Mouse (Mus musculus) brown adipose tissue, adult 24 weeks (tissue): ENCODE results near the gene Cbll1. TPM values are rescaled to one million over a fixed set of nuclear protein-coding genes. Genes with fewer than 3 reads are reported as not detected.
"Not testable (repeated sequence)": the region's sequence is repeated elsewhere in the genome, so short reads cannot be mapped to it uniquely, and the experiment has no call there.

Experiments used
- H3K27ac ChIP-seq: fragments of 200-500 bp; replicated peaks from 2 replicates; pipeline ENCODE4 v1.5.1; 2012; ENCODE audit warnings: low read depth, mild to moderate bottlenecking, low read length
- H3K4me1 ChIP-seq: fragments of 200-500 bp; 2 replicates; pipeline ENCODE4 v1.6.1; 2012; ENCODE audit warnings: low read length, mixed read lengths; ENCODE audit not compliant: control insufficient read depth, insufficient read depth, insufficient read length
- H3K4me3 ChIP-seq: fragments of 200-500 bp; 2 replicates; pipeline ENCODE4 v1.5.1; 2012; ENCODE audit warnings: low read depth, mild to moderate bottlenecking, low read length, moderate library complexity; ENCODE audit not compliant: insufficient read depth
- polyA plus RNA-seq: library from polyadenylated mRNA; stranded (reverse); fragments of >200 nt; gene quantifications from 2 replicates; pipeline ENCODE4 v1.2.4, GENCODE M21; 2012; ENCODE audit not compliant: missing spikeins, insufficient read depth, insufficient read length

The Cbll1 gene
- polyA plus RNA-seq, 1 experiment, result 5.6 TPM

GRCm38 (mm10) chr12:31512634-31513411 is 13.4 kb upstream of the Cbll1 start:
- Histone ChIP-seq H3K4me1 (no peaks in the 10 kb centered on the region), H3K27ac (no peak overlapping the region), H3K4me3 (no peak overlapping the region)

DNA sequence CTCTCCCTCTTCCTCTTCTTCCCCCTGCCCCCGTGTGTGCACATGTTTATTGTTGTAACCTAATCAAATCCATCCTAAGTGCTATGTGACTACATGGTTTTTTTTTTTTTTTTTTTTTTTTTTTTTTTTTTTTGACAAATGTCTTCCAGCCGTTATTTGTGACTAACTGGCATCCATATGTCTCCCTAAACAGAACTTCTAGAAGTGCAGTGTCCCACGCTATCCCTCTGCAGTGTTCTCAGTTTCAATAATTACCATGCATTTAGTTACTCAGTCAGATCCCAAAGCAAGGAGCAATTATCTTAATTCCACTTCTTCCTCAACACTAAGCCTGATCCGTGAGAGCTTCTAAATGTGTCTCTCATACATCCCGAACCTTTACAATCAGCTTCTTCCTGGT is 11.8 kb upstream of the Cbll1 start:
- Histone ChIP-seq H3K27ac (no peak overlapping the region), H3K4me1 (no peaks in the 10 kb centered on the region), H3K4me3 (no peak overlapping the region)

- no peak overlapping the region for H3K27ac ChIP-seq
- no peaks in the 10 kb centered on the region for H3K4me1 ChIP-seq
- H3K4me3 ChIP-seq, result no peak overlapping the region
These were observed 9.1 kb upstream of the Cbll1 start for GRCm38 (mm10) chr12:31508496-31508895.

- Histone ChIP-seq H3K27ac (no peak overlapping the region), H3K4me1 (no peaks in the 10 kb centered on the region), H3K4me3 (no peak overlapping the region)
These were observed 8.4 kb upstream of the Cbll1 start for GRCm38 (mm10) chr12:31507718-31508364.

- no peak overlapping the region for H3K27ac ChIP-seq
- no peaks in the 10 kb centered on the region for H3K4me1 ChIP-seq
- H3K4me3 ChIP-seq, result no peak overlapping the region
These were observed 3.8 kb upstream of the Cbll1 start for GRCm38 (mm10) chr12:31503211-31503610.

- H3K4me3 ChIP-seq, result no peak overlapping the region
- H3K4me1 ChIP-seq, result peaks cover 2% of the 10 kb centered on the region
- H3K27ac ChIP-seq, result no peak overlapping the region
These were observed 1.9 kb upstream of the Cbll1 start for GRCm38 (mm10) chr12:31501266-31501665.

GRCm38 (mm10) chr12:31500196-31500595 is 780 bp upstream of the Cbll1 start:
- Histone ChIP-seq H3K4me3 (peak overlapping the region; percentile 92), H3K4me1 (peaks cover 2% of the 10 kb centered on the region), H3K27ac (peak overlapping the region; percentile 64)

GRCm38 (mm10) chr12:31498936-31499313 is 491 bp downstream of the Cbll1 start:
- Histone ChIP-seq H3K4me1 (peaks cover 2% of the 10 kb centered on the region), H3K4me3 (peak overlapping the region; percentile 92), H3K27ac (peak overlapping the region; percentile 61; the same call in 1 of the 2 replicates)

GRCm38 (mm10) chr12:31486431-31486830 is 13.0 kb downstream of the Cbll1 start:
- H3K27ac ChIP-seq, result no peak overlapping the region
- H3K4me3 ChIP-seq, result no peak overlapping the region
- H3K4me1 ChIP-seq, result no peaks in the 10 kb centered on the region

DNA sequence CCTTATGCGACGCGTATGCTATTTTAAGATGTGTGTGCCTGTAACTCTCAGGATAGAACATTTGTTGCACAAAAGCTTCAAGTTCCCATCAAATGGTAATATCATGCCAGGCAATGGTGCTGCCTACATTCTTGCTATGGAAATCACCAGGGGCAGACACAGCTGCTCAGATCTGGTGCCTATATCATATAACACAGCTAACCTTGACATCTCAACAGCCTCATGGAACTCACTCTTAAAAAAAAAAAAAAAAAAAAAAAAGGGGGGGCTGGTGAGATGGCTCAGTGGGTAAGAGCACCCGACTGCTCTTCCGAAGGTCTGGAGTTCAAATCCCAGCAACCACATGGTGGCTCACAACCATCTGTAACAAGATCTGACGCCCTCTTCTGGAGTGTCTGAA is 21.2 kb downstream of the Cbll1 start:
- not testable (repeated sequence) for H3K27ac ChIP-seq, H3K4me3 ChIP-seq, H3K4me1 ChIP-seq

DNA sequence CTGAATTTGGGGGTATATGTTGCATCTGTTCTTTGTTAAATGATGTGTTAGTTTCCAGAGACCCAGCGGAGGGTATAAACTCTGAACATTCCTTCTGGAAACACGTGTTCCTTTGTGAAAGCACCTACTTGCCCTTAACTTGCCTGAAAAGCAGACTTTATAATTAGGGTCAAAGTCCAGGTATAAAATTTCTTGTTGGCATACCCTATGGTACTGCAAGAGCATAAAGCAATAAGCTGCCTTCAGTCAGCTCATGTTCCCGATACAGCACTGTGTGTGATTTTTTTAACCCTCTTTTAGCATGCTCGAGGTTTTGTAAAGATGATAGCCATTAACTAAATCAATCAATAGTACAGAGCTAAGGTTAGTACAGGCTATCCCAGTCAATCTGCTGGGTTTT is 36.8 kb downstream of the Cbll1 start:
- no peak overlapping the region for H3K27ac ChIP-seq
- no peak overlapping the region for H3K4me3 ChIP-seq
- H3K4me1 ChIP-seq, result no peaks in the 10 kb centered on the region

DNA sequence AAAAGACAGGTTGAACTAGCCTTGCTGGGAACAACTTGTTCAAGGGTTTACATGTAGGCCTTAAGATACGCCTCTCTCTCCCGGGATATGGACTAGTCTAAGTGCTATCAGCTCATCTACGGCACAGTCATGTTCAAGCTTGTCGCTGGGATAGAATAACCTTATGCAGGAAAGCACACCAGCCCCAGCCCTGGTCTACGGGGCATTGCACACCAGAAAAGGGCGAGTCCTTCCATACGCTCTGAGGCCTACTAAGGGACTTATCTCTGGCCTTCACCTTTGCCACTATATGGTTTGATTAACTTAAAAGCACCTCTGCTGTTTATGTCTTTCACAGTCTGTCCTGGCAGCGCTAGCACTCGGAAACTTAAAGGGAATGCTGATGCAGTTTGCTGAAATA is 38.0 kb downstream of the Cbll1 start:
- H3K4me1 ChIP-seq, result no peaks in the 10 kb centered on the region
- no peak overlapping the region for H3K27ac ChIP-seq
- no peak overlapping the region for H3K4me3 ChIP-seq

DNA sequence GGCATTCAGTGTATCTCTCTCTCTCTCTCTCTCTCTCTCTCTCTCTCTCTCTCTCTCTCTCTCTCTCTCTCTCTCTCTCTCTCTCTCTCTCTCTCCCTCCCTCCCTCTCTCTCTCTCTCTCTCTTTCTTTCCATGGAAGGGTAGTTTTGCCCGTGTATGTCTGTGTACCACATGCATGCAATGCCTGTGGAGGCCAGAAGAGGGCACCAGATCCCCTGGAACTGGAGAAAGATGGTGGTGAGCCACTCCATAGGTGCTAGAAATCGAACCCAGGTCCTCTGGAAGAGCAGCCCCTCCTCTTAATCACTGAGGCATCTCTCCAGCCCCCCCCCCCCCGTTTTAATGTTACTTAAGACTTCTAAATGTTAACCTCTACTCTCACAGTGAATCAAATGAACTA is 39.1 kb downstream of the Cbll1 start:
- not testable (repeated sequence) for H3K27ac ChIP-seq, H3K4me1 ChIP-seq, H3K4me3 ChIP-seq

- H3K4me1 ChIP-seq, result no peaks in the 10 kb centered on the region
- no peak overlapping the region for H3K27ac ChIP-seq
- H3K4me3 ChIP-seq, result no peak overlapping the region
These were observed 40.9 kb downstream of the Cbll1 start for GRCm38 (mm10) chr12:31458474-31458873.

GRCm38 (mm10) chr12:31456271-31456670 is 43.1 kb downstream of the Cbll1 start:
- H3K4me3 ChIP-seq, result no peak overlapping the region
- H3K4me1 ChIP-seq, result no peaks in the 10 kb centered on the region
- H3K27ac ChIP-seq, result no peak overlapping the region

DNA sequence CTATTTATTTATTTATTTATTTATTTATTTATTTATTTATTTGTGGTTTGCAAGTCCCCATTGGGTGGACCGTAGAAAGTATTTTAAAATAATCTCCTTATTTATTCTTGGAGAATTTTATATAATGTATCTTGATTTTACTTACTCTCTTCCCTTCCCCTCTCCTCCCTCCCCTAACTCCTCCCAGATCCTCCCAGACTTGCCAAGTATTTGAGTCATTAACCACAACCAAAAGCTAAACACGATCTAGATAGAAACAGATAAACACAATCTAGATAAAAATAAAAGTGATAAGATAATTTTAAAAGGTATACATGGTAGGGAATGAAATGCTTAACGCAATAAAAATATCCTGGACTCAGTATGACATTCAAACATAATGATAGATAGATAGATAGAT is 50.1 kb downstream of the Cbll1 start:
- H3K27ac ChIP-seq, result no peak overlapping the region
- no peak overlapping the region for H3K4me3 ChIP-seq
- no peaks in the 10 kb centered on the region for H3K4me1 ChIP-seq
